Mouse (Mus musculus) heart, embryonic 11.5 days (tissue): ENCODE data around the gene Rasgef1a. TPM values are rescaled to one million over a fixed set of nuclear protein-coding genes. Genes with fewer than 3 reads are reported as not detected.

Experiments used
- ATAC-seq: fragments of 200-750 bp; cut with Nextera tagmentation; replicated peaks from 2 replicates; pipeline ENCODE4 v1.8.0; 2017; ENCODE audit warnings: moderate library complexity; ENCODE audit not compliant: insufficient number of reproducible peaks, low FRiP score, low TSS enrichment
- H3K27ac ChIP-seq: fragments of 300-500 bp; sonication (generic); 2 replicates; pipeline ENCODE4 v1.5.1; 2014; ENCODE audit warnings: mild to moderate bottlenecking, low read depth, low read length
- H3K27me3 ChIP-seq: fragments of 300-500 bp; sonication (generic); 2 replicates; pipeline ENCODE4 v1.6.1; 2014; ENCODE audit warnings: mild to moderate bottlenecking, low read length, mixed read lengths; ENCODE audit not compliant: control insufficient read depth, insufficient read depth
- H3K36me3 ChIP-seq: fragments of 300-500 bp; sonication (generic); 2 replicates; pipeline ENCODE4 v1.6.1; 2014; ENCODE audit warnings: mild to moderate bottlenecking, low read length, moderate library complexity, mixed read lengths; ENCODE audit not compliant: control insufficient read depth, insufficient read depth
- H3K4me1 ChIP-seq: fragments of 300-500 bp; sonication (generic); 2 replicates; pipeline ENCODE4 v1.6.1; 2014; ENCODE audit warnings: low read length; ENCODE audit not compliant: control insufficient read depth, insufficient read depth
- H3K4me2 ChIP-seq: fragments of 300-500 bp; sonication (generic); 2 replicates; pipeline ENCODE4 v1.6.1; 2014; ENCODE audit warnings: mild to moderate bottlenecking, moderate library complexity
- H3K4me3 ChIP-seq: fragments of 300-500 bp; sonication (generic); 2 replicates; pipeline ENCODE4 v1.5.1; 2014; ENCODE audit warnings: low read depth, low read length
- H3K9ac ChIP-seq: fragments of 300-500 bp; sonication (generic); 2 replicates; pipeline ENCODE4 v1.6.1; 2014; ENCODE audit warnings: mild to moderate bottlenecking, low read depth, low read length, moderate library complexity
- H3K9me3 ChIP-seq: fragments of 300-500 bp; sonication (generic); replicated peaks from 2 replicates; pipeline ENCODE4 v1.6.1; 2016; ENCODE audit warnings: low read length; ENCODE audit not compliant: control insufficient read depth
- WGBS: fragments of 180-500 bp; shearing (Covaris S2); extraction: QIAGEN DNeasy Blood & Tissue Kit; methylation state at CpG from one replicate; pipeline ENCODE4 v1.1.7; 2014; ENCODE audit not compliant: insufficient replicate concordance; 5-methylcytosine and 5-hydroxymethylcytosine counted together
- polyA plus RNA-seq: library from polyadenylated mRNA; unstranded; fragments of >200 nt; fragmentation: Nextera tagmentation; extraction: Ambion mirVana; gene quantifications from 2 replicates; pipeline ENCODE4 v1.2.1, GENCODE M21; 2014

The Rasgef1a gene
- polyA plus RNA-seq, 1 experiment from 2014 or later, result 0.49 TPM

DNA sequence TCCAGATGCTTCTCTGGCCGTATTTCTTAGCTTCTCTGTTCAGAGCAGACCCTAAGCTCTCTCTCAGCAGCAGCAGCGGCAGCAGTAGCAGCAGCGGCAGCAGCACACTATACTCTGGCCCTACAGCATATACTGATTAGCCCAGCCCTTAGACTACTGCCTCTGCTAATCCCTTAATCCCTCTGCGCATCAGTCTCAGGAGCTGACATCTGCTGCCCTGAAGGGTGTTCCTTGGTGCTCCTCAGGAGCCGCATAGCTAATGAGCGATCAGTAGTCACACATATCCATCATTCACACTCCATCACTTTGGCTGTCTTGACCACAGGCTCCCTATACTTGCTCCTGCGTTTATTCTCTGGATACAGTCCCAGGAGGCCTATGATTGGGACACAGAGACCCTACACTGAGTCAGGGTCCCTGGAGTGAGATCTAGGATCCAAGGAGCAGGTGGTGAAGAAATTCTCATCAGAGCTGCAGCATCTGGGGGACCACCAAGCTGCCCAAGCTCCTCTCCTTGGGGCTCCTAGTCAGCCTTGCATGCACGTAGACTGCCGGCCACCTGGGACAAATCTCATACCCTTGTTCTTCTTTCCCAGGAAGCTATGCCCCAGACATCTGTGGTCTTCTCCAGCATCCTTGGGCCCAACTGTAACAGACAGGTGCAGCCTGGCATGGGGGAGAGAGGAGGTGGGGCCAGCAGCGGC is 68.7 kb downstream of the Rasgef1a start:
- no peak overlapping the region for H3K9ac ChIP-seq
- no peaks in the 10 kb centered on the region for H3K9me3 ChIP-seq
- no peak overlapping the region for H3K27ac ChIP-seq
- H3K4me2 ChIP-seq, result no peak overlapping the region
- H3K27me3 ChIP-seq, result no peaks in the 10 kb centered on the region; the same call in none of the 2 replicates
- 52% methylated on average over 10 of the region's 10 CpGs for WGBS
- peaks cover 2% of the 10 kb centered on the region; the same call in 1 of the 2 replicates for H3K4me1 ChIP-seq
- H3K4me3 ChIP-seq, result no peak overlapping the region
- no peak for ATAC-seq
- H3K36me3 ChIP-seq, result no peaks in the 10 kb centered on the region

DNA sequence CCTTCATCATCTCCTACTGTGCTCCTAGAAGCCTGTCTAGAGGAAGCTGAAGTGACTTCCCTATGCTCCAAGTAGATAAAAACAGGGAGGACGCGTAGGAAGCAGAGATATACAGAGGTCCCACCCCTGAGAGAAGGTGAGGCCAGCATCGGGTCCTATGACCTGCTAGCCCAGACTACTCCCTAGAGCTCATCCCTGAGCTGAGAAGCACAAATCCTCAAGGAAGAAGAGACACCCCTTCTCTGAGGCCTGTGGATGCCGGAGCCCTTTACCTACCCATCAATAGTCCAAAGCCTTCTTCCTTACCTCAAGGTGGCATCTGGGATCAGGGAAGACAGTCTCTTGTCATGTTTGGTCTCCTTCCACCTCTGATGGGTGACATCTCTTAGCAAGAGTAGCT is 69.5 kb downstream of the Rasgef1a start:
- ATAC-seq, result no peak
- no peaks in the 10 kb centered on the region for H3K9me3 ChIP-seq
- no peak overlapping the region for H3K4me2 ChIP-seq
- no peak overlapping the region for H3K9ac ChIP-seq
- H3K4me3 ChIP-seq, result no peak overlapping the region
- no peak overlapping the region for H3K27ac ChIP-seq
- 0 out of 2 replicates have a peak, but pooled peaks cover 2% of the 10 kb centered on the region for H3K4me1 ChIP-seq
- no peaks in the 10 kb centered on the region; the same call in none of the 2 replicates for H3K27me3 ChIP-seq
- WGBS, result 69% methylated on average over 4 of the region's 4 CpGs
- no peaks in the 10 kb centered on the region for H3K36me3 ChIP-seq

DNA sequence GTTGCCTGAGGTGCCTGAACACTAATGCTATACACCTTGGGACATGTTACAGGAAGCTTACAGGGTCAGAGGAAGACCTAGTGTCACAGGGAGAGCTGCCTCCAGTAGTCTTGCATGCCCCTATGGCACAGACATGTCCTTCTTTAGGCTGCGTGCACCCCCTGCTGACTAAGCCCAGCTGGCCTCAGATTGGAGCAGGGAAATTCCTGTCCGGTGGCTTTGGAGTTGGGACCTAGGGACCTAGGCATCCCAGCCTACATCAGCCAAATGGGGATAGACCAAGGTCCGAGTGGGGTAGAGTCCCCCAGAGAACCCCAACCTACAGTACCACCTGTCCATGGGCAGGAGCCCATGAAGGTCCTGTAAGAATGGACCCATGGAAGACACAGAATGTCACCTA is 71.1 kb downstream of the Rasgef1a start:
- H3K4me3 ChIP-seq, result no peak overlapping the region
- no peaks in the 10 kb centered on the region for H3K4me1 ChIP-seq
- ATAC-seq, result no peak
- H3K27me3 ChIP-seq, result no peaks in the 10 kb centered on the region; the same call in none of the 2 replicates
- H3K27ac ChIP-seq, result no peak overlapping the region
- H3K9ac ChIP-seq, result no peak overlapping the region
- H3K4me2 ChIP-seq, result no peak overlapping the region
- no peaks in the 10 kb centered on the region for H3K9me3 ChIP-seq
- 70% methylated on average over 3 of the region's 3 CpGs for WGBS
- H3K36me3 ChIP-seq, result no peaks in the 10 kb centered on the region

- H3K4me2 ChIP-seq, result no peak overlapping the region
- no peaks in the 10 kb centered on the region for H3K36me3 ChIP-seq
- ATAC-seq, result no peak
- no peak overlapping the region for H3K27ac ChIP-seq
- no peak overlapping the region for H3K4me3 ChIP-seq
- H3K4me1 ChIP-seq, result no peaks in the 10 kb centered on the region
- no peaks in the 10 kb centered on the region; the same call in none of the 2 replicates for H3K27me3 ChIP-seq
- no peaks in the 10 kb centered on the region for H3K9me3 ChIP-seq
- no peak overlapping the region for H3K9ac ChIP-seq
- WGBS, result 70% methylated on average over 6 of the region's 6 CpGs
Observed at GRCm38 (mm10) chr6:118083608-118084007, 72.4 kb downstream of the Rasgef1a start.

DNA sequence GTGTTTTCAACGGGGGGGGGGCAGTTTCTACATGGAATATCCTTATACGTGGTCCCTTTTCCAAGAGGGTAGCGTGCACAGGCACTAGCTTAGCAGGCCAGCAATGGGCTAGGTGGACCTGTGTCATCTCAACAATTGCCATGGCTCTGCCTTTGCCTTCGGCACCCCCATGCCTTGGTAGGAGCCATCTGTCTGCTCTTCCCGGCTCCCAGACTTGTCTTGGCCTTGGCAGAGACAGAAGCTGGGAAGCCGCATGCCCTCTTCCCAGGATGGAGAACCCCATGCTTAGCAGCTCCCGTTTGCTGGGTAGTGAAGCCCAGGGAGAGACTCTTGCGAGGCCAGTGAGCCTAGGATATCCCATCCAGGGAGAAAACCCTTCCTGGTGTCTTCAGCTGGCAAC is 73.4 kb downstream of the Rasgef1a start:
- Histone ChIP-seq H3K4me2 (no peak overlapping the region), H3K27ac (no peak overlapping the region), H3K9ac (no peak overlapping the region), H3K4me1 (no peaks in the 10 kb centered on the region), H3K4me3 (no peak overlapping the region), H3K27me3 (no peaks in the 10 kb centered on the region; the same call in 1 of the 2 replicates), H3K36me3 (no peaks in the 10 kb centered on the region), H3K9me3 (no peaks in the 10 kb centered on the region)
- no peak for ATAC-seq
- 83% methylated on average over 8 of the region's 8 CpGs for WGBS

DNA sequence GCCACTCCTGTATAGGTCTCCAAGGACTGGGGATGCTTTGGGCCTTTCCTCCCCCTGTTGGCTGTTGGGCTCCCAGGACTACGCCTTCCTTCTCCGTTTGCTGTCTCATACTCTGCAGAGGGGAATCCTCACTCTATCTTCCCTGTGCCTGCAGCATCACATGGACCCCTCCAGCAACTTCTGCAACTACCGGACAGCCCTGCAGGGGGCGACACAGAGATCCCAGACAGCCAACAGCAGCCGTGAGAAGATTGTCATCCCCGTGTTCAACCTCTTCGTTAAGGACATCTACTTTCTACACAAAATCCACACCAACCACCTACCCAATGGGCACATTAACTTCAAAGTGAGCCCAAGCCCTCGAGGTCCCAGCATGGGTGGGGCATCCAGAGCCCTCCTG is 76.7 kb downstream of the Rasgef1a start:
- no peaks in the 10 kb centered on the region for H3K9me3 ChIP-seq
- H3K27me3 ChIP-seq, result no peaks in the 10 kb centered on the region; the same call in 1 of the 2 replicates
- no peak overlapping the region for H3K4me3 ChIP-seq
- WGBS, result 50% methylated on average over 8 of the region's 8 CpGs
- no peak overlapping the region for H3K9ac ChIP-seq
- H3K27ac ChIP-seq, result no peak overlapping the region
- H3K4me2 ChIP-seq, result no peak overlapping the region
- no peak for ATAC-seq
- no peaks in the 10 kb centered on the region for H3K4me1 ChIP-seq
- H3K36me3 ChIP-seq, result no peaks in the 10 kb centered on the region

DNA sequence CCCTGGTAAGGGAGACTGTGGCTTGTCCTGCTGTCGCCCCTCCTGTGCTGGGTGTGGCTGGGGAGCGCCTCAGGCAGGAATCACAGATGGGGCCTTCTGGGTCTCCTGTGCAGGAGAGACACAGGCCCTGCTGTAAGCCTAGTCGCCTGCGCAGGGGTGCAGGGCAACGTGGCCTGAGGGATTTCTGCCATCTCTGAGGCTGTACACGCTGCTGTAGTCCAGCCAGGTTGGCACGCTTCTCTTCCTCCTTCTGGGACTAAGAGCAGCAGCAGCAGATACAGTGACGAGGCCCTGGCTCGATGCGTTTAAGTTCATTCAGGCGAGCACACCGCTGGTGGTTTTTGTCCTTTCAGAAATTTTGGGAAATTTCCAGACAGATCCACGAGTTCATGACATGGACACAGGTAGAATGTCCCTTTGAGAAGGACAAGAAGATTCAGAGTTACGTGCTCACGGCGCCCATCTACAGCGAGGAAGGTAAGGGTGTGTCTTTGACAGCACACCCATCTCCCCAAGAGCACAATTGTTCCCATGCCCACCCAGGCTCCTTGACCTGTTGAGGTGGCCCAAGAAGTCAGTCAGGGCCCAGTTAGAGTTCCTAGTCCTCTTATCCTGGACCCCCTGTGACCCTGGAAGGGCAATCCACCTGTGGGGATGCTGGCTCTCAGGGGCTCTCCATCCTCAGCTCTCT is 77.7 kb downstream of the Rasgef1a start:
- 80% methylated on average over 17 of the region's 17 CpGs for WGBS

GRCm38 (mm10) chr6:118090827-118091226 is 79.6 kb downstream of the Rasgef1a start:
- Histone ChIP-seq H3K4me1 (no peaks in the 10 kb centered on the region), H3K27me3 (no peaks in the 10 kb centered on the region), H3K27ac (no peak overlapping the region), H3K4me3 (no peak overlapping the region), H3K9me3 (no peaks in the 10 kb centered on the region), H3K36me3 (no peaks in the 10 kb centered on the region), H3K4me2 (no peak overlapping the region), H3K9ac (no peak overlapping the region)
- no peak for ATAC-seq
- WGBS, result 83% methylated on average over 9 of the region's 9 CpGs

More for the DNA sequence above, 77.7 kb downstream of the Rasgef1a start:
- no peaks in the 10 kb centered on the region for H3K27me3 ChIP-seq
- no peaks in the 10 kb centered on the region for H3K4me1 ChIP-seq
- ATAC-seq, result no peak
- H3K27ac ChIP-seq, result no peak overlapping the region
- H3K9ac ChIP-seq, result no peak overlapping the region
- no peaks in the 10 kb centered on the region for H3K9me3 ChIP-seq
- H3K36me3 ChIP-seq, result no peaks in the 10 kb centered on the region
- no peak overlapping the region for H3K4me3 ChIP-seq
- no peak overlapping the region for H3K4me2 ChIP-seq
